Mouse (Mus musculus) bone marrow macrophage, adult 2 months (primary cell): Measurements from ENCODE around the gene Radil.

Experiments used
- CTCF ChIP-seq: IDR thresholded peaks from 2 replicates; pipeline ENCODE4 v1.5.1; 2012; ENCODE audit warnings: low read depth, mild to moderate bottlenecking, low read length, moderate library complexity
- POLR2A ChIP-seq: IDR thresholded peaks from 2 replicates; pipeline ENCODE4 v1.6.1; 2012; ENCODE audit warnings: mild to moderate bottlenecking, low read depth, low read length, borderline replicate concordance

- TF ChIP-seq CTCF (no peak), POLR2A (no peak)
Observed at GRCm38 (mm10) chr5:142493307-142493706, 57.6 kb downstream of the Radil start.
